Mouse (Mus musculus) kidney, postnatal 10 days (tissue): Measurements from ENCODE around the gene Dclk2.

Source experiments
- DNase-seq: peaks from one replicate; pipeline ENCODE4 v3.0.0; 2021; ENCODE audit warnings: mixed read lengths

The Dclk2 gene

DNA sequence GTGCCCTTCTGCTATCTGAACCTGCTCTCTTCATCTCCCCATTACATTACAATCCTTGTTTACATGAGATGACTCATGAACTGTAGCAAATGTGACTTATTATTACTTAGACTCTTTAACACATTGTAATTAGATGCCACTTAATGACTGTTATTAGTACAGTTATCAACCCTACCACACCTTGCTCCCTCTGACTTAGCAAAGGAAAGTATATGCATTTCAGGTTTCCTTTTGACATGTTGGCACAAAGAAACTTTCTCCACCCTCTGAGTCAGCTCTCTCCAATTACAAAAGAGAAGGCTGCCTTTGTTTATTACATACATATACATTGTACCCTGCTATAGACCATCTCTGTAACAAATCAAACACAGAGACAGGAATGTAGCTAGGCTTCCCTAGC lies 33.1 kb downstream of the Dclk2 start:
- DNase-seq = no peak

DNA sequence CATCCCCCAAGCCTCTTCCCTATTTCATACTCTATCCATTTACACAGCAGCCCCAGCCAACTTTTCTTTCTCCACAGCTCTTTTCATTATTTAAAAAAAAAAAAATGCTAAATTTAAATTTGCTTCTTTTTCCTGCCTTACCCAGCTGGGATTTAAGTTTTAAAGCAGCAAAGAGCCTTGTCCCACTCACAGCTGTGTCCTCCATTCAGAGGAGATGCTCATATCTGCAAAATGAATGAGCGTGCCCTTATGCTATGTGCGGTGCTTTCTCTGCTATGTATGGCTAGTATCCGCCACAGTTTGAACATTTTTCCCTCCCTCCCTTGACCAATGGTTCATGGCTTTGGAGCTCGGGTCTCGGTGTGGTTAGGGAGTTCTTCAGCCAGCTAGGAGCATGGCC lies 35.5 kb downstream of the Dclk2 start:
- DNase-seq = no peak

DNA sequence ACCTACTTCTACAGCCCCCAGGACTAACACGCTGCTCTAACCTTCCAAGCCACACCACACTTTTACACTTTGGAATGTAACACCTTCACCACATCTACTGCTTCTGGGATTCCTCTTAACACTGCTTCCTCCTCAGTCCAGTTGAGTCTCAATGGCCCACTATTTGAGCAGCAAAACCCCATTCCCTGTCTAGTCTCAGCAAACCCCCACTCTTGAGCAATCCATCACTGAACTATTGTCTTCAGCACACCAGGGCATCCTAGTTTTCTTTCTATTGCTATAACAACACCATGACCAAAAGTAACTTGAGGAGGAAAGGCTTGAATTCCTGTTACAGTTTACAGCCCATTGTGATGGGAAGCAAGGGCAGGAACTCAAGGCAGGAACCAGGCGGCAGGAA lies 36.2 kb downstream of the Dclk2 start:
- DNase-seq = no peak

DNA sequence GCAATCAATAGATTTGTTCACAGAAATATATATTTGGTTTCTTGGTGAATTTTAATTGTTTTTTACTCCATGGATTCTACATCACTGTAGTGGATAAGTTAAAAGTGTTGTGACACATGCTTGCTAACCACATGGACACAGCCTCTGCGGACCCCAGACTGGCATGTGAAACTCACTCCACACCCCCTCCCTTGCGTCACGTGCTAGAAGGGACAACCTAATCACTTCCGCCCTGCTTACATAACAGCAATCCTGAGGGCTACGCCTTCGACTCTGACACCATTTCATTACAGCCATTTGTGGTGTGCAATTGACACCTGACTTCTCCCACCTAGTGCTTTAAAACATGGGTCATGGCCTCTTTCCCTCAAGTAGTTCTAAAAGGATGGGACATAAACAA lies 36.7 kb downstream of the Dclk2 start:
- no peak for DNase-seq

DNA sequence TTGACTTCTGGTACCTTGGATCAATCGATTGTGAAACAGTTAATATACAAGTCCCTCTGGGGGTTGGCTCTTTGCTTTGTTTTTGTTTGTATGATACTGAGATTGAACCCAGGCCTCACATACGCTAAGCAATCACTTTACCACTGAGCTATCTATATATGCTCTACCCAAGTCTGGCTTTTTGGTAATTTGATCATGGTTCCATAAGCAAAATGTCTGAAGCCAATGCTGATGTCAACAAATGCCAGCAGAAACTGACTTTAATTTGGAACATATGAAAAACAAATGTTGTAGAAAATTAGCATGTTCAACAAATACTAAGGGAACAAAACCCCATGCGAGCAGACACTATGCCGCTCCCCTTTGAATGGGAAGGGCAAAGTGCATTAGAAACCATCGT lies 44.7 kb downstream of the Dclk2 start:
- DNase-seq = no peak

DNA sequence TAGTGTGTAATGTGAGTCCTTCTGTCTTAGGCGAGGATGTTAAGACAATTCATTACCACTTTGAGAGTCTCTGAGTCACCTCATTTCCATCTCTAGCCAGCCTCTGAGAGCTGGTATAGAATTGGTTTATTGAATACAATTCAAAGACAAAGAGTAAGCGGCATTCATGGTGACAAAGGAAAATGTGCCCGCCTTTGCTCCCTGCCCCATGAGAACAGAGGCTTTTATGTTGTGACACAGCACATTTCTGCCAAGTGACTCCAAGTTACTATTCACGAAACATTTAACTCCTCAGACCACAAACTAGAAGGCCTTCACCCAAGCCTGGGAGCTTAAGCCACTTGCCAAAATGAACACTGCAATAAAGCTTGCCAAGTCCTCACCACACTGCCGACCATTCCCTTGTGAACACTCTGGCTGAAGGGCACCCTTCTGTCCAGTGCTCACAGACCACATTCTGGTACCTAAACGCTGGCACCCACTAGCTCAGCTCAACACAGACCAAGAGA lies 47.5 kb downstream of the Dclk2 start:
- no peak for DNase-seq

DNA sequence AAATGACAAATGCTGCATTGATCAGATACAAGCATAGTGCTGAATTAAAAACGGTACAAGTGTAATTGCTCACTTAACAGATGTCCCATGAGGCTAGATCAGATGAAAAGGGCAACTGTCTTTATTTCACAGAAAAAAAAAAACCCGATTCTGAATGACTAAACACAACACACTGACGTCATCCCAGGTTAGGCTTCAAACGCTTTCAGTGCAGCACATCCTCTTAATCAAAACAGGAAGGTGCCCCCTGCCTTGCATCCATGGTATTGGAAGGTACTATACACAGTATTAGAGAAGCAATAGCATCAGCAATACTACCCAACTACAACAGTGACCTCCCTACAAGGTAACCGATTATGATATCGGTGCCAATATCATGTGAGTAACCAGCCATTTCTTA lies 49.7 kb downstream of the Dclk2 start:
- no peak for DNase-seq

DNA sequence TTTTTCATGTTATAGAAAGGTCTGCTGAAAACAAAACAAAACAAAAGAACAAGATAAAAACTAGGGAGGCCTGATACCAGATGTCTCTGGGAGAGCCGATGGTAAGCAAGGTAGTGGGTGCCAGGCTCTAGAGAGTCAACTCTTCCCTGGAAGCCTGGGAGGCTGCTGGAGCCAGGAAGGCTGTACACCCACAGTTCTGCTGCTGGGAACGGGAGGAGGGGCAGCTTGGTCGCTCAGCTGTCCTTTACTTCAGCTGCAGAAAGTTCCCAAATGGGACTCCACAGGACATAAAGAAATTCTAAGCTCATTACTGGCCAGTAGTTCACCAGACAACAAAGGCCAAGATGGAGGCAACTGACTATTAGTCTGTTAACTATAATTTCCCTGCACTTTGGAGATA lies 50.2 kb downstream of the Dclk2 start:
- DNase-seq = no peak

DNA sequence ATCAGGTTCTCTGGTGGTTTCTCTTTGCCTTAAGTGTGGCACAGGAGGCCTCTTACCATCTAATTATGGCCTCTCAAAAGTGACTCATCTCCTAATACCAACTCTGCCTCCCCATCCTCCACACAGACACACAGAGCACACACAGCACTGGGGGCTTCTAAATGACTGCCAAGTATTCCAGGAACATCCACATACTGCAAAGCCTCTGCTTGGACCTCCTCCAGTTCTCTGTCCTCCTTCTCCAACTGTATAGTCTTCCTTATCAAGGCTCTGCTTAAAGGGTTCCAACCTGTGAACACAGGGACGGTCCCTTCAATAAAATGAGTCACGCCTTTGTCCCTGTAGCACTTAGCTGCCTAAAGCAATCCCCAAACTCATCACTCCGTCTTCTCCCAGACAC lies 51.9 kb downstream of the Dclk2 start:
- DNase-seq = no peak

DNA sequence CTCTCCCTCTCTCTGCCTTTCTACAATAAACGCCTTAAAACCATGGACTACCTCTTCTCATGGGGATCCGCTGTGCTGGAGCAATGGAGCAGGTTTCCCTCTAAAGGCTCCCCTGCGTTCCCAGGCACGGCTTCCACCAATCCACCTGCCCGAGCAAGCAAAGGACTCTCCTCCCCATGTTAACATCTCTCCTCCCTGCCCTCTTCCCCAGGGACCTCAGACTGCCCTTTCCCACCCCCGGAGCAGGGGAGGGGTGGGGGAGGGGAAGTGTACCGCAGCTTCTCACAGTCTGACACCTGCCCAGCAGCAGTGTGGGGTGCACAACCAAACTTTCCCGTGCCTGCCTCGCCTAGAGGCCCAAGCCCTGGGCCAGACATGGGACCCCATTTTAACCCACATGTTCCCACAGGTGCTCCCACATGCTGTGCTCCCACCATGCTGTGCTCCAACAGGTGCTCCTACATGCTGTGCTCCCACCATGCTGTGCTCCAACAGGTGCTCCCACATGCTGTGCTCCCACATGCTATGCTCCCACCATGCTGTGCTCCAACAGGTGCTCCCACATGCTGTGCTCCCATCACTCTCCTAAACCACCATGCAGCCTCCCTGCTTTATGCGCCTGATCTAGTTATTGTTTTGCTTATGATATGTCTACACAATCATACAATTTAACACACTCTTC lies 57.2 kb downstream of the Dclk2 start:
- peak; percentile 7 for DNase-seq

DNA sequence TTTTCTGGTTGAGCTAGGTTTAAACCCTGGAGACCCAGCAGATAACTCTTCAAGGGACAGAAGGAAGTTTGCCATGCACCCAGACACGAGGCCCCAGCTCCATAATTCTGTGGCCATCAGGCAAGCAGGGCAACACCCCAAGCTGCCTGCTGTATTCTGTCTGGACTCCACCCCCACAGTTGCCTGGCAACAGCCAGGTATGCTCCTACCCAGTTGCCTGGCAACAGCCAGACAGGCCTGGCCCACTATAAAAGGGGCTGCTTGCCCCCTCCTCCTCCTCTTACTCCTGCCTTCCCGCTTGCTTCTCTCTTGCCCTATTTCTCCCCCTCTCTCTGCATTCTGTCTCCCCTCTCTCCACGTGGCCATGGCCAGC lies 57.7 kb downstream of the Dclk2 start:
- peak; percentile 28 for DNase-seq

DNA sequence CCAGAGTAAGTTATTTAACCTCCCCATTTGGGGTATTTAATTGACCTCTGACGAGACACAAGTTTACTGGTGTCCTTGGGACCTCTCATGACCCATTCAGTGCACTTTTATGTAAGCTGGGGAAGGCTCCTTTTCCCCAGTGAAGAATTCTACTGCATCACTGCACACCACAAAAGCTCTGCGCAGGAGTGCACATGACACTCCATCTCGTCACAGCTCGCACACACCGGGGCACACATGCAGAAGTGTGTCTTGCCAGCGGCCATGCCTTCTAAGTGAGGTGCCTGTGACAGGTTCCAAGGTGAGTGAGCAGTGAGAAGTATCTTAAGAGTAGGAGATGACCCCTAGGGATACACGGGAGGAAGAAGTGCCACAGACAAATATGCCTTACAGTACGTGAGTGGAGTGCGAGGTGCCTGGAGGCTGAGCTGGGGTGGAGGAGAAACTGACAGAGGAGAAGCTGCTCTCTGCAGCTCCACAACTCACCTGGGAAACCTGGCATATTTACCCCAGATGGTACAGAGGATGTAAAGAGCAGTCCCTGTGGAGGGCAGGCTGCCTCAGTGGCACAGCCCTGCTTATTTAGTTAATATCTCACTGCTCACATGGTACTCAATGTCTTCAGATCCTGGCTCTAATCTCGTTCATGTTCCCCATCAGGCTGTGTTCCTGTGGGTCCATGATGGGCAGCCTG lies 58.3 kb downstream of the Dclk2 start:
- no peak for DNase-seq

DNA sequence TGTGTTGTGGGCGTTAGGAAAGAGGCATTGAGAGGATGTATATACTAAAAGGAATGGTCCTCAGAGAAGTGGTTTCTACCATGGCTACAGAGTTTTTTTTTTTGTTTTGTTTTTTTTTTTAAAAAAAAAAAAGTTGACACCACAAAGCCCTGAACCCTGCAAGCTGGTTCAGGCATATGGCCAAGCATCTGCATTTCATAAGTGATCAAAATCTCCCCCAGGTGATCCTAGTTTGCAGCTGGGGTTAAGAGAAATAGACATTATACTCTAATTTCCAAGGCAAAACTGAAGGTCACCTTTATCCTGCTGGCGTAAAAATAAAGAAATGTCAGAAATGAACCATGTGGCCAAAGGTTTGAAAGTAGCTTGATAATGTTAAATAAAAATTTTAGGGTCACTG lies 60.9 kb downstream of the Dclk2 start:
- DNase-seq = no peak

DNA sequence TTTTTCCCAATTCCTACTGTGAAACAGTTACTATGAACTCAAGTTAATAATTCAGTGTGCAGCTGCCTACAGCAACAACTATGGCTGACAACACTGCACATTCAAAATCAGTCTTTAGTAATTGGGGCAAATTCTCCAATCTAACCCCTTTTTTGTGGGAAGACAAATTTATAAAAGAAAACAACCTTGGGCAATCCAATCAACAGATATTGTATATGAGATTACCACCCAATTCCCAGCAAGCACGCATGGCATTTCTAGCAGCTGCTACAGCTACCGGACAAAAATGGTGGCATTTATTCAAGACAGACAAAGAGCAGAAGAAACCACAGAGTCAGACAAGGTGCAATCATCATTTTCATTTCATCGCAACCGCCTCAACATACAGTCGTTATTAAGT lies 62.0 kb downstream of the Dclk2 start:
- DNase-seq = no peak

DNA sequence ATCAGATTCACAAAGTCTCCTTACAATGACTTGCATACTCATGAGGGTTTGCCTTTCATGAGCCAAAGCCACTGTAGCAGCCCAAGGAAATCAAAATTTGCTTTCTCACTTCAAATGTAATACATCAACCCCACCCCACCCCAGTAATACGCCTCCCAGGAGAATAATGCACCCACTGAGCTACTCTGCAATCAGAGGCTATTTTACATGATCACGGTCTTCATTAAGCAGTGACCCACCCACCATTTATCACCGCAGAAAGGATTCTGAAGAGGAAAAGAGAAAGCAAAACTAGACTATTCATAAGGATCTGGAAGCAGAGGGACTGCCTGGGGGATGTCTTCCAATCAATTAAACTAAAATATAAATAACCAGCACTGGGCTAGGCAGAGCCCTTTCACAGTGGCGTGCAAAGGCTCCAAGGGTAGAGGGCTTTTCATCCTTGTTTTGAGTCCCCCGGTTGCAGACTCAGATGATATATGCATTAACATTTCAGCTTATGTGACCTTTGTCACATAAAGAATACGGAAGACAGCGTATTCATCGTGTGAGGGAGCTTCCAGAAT lies 62.7 kb downstream of the Dclk2 start:
- no peak for DNase-seq

DNA sequence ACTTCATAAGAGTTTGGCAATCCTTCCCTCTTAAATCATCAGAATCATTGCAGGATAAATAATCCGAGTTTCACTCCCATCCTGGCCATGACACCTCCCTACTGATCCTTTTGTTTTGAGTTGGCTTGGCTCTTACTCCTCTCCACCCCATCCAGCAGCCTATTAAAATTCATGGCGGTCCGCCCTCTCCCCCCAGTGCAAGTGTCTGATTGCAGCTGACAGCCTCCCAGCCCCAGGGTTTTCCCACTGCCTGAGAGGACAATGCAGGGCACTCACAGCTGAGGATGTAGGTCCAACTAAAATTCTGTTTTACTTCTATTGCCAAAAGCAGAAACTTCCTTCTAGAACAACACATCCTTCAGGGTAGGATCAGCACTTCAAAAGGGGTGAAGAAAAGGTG lies 67.8 kb downstream of the Dclk2 start:
- DNase-seq = no peak

DNA sequence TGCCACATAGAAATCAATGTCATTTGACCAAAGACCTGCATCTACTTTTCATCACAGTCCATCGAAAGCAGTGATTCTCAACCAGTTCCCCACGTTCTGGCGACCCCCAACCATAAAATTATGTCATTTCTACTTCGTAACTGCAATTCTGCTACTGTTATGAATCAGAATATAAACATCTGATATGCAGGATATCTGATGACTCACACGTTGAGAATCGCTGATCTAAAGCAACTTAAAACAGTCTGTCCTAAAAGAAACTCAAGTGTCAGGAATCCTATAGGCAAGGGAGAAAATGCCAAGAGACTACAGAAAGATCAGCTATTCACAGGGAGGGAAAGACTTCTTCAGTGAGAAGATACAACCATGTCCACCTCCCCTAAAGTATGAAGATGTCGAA lies 69.5 kb downstream of the Dclk2 start:
- no peak for DNase-seq

DNA sequence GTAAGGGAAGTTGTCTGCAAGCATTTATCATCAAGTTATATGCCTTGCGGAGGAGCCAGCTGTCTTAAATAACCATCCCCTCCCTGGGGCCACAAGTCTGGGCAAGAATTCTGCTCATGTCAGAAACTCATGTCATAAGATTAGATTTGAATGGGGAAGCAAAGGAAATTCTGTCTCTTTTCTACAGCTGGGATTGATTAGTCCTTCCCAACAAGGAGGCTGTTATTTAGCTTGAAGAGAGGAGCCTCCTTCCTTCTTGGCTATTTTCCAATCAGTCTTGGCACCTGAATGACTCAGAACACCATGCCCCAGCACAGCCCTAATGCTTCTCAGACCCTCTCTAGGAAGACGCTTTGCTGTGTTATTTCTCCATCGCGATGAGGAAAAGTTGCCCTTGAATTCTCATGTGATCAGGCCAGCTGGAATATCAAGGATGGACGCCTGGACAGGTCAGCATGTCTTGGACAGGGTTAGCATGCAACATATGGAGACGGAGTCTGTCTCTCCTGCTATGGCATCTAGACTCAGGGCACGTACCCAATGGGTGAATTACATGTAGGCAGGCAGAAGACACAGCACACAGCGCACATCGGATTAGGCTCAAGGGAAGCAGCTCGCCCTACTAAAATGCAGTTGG lies 70.1 kb downstream of the Dclk2 start:
- DNase-seq = no peak

DNA sequence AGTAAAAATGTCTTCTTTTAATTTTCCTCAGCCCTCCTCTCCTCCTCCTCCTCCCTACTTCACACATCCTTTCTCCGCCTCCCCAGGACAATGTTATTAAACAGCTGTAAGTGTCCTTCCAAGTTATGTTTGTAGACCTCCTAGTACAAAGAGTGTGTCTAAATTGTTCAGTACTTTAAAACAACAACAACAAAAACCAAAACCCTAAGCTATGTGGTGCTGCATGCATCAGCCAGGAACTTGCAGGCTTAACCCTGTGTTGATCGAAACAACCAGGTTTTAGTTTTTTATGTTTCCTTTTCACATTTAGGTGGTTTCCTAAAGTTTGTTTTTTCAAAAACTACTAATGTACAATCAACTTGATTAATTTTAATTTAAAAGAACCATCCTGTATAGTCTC lies 71.3 kb downstream of the Dclk2 start:
- no peak for DNase-seq

DNA sequence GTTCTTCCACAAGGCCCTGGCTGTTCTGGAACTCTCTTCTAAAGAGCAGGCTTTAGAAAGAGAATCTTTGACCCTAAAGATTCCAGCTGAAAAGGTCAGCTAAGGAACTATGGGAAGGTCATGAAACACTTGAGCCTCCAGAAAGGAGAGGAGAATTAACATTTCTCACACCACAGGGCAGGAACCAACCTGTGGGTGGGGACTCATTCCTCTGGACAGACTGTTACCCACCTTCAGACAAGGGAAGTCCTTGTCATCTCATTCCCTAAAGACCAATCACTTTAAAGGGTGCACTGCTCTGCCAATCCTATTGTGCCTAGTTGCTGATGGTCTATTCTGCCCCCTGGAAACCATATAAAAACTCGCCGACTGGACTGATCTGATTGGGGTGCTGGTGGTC lies 73.1 kb downstream of the Dclk2 start:
- no peak for DNase-seq

DNA sequence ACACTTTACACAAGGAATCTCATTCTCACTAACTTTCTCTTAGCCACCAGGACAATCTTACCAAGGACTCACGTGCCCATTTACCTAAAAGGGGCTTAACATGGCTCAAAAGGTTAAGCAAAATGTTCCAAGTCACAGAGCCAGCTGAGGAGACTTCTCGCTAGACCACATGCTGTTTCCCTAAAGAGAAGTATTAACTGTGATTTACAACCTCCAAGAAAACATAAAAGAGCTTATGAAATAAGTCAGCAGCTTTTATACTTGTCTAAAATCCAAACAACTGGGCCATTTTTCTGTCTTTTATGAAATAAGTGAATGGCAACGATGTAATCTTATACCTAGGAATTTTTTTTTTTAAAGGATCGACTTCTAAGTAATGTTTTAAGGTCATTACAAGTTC lies 74.6 kb downstream of the Dclk2 start:
- DNase-seq = no peak

DNA sequence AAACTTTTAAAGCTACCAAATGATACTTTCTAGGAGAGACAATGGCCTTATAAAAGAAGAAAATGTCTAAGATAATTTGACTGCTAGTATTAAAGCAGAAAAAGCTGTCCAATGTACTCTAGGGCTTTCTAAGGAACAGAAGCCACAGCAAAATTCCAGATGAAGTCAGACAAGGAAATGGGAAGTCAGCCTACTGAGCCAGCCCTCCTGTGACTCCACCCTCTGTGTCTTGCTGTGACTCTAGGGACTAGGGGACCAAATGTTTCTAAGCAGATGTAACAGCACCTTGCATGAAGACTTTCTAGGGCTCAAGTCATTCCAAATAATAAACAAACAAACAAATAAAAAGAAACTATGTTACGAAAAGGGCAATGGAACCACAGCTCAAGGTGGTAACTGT lies 75.1 kb downstream of the Dclk2 start:
- no peak for DNase-seq

DNA sequence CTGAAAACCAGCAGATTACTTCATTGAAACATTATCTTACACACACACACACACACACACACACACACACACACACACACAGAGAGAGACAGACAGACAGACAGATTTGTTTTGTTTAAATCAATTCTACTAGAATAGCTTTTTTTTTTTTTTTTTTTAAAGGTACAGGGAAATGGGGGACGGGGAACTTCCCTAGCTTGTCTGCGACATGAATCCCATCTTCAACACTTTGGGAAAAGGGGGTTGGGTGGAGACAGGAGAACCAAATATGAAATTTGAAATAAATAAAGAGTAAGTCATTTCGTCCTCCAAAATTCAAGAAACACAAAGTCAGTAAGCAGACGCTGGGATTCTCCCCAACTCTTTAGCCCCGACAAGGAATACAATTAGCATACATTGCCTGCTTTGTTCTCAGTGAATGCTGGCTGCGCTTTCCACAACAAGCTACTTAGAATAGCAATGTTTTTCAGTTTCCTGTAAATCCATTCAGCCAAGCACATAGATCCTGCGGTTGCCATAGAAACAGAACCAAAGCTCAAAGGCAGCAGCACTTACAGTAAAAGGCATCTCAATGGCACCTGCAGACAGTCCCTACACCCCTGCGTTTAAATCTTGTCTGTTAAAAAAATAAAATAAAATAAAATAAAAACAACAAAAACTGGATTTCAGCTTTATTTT lies 75.7 kb downstream of the Dclk2 start:
- no peak for DNase-seq

DNA sequence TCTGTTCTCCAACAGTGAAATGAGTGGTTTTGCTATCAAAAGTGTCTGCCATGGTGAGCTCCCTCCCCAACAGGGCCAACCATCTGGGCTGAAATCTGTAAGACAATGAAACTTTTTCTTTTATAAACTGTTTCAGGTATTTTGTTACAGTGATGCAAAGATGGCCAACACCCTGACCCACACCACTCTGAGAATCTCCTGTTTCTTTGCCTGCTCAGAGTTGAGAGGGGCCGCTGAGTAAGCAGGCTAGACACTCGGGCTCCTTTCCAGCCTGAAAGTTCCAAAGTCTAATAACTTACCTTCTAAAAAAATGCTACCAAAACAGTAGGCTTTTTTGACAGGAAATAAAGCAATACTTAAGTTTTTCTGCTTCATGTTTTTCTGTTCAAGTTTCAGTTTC lies 78.2 kb downstream of the Dclk2 start:
- DNase-seq = no peak
